Mouse (Mus musculus): ENCODE results near the gene Fetub. TPM values are rescaled to one million over a fixed set of nuclear protein-coding genes. Genes with fewer than 3 reads are reported as not detected.

The Fetub gene
- polyA plus RNA-seq, 1 experiment from 2014 or later: 0.84 TPM

DNA sequence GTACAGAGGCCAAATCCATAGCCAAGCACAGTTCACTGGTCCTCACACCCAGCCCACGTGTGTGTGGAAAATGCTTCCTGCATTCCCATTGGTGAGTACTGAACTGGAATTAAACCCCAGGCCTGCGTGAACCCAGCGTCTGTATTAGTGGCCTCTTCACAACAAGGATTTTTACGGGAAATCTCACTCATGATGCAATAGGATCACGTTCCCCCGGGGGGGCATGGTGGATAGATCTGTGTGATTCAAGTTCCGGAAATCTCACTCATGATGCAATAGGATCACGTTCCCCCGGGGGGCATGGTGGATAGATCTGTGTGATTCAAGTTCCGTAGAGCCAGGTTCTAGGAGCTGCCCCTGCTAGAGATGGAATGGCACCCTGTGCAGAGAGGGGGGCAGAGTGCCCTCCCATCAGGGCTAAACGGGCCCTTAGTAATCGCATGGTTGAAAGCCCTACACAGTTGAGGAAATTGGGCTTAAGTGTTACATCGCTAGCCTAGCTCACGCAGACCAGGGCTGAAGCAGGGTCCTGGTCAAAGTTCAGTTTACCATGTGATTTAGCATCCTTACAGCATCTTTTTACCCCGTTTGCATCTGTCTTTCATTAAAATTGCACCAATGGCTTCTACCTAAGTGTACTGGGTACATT, 654 bp downstream of the Fetub start:
- no peak overlapping the region for H3K4me2 ChIP-seq (ENCODE audit: low read length)
- no peak for TF ChIP-seq CTCF (IDR thresholded peaks at IDR 0.05; ENCODE audit: low read depth)
- H3K9ac ChIP-seq (ENCODE audit: low read depth, low read length): no peak overlapping the region
- DNase-seq (ENCODE audit: low spot score) (no peak), ATAC-seq (replicated peaks; ENCODE audit: low FRiP score, low read depth) (0 out of 2 replicates have a peak, but pooled peaks have one; percentile 25)
- 70% methylated on average over 15 of the region's 15 CpGs for WGBS
- H3K27me3 ChIP-seq (ENCODE audit: insufficient read depth, low read length): no peaks in the 10 kb centered on the region
- H3K4me1 ChIP-seq (replicated peaks; ENCODE audit: insufficient read depth, low read length): no peaks in the 10 kb centered on the region
- no peaks in the 10 kb centered on the region for H3K36me3 ChIP-seq (ENCODE audit: insufficient read depth, low read length)
- no peak overlapping the region for H3K4me3 ChIP-seq (replicated peaks; ENCODE audit: low read depth, low read length)
- no peak overlapping the region for H3K27ac ChIP-seq
- H3K9me3 ChIP-seq (replicated peaks; ENCODE audit: low read length): no peaks in the 10 kb centered on the region

GRCm38 (mm10) chr16:22919971-22920854, 2.1 kb downstream of the Fetub start:
- TF ChIP-seq CTCF (IDR thresholded peaks at IDR 0.05; ENCODE audit: low read depth): no peak
- Histone ChIP-seq H3K4me1 (replicated peaks; ENCODE audit: insufficient read depth, low read length) (no peaks in the 10 kb centered on the region), H3K27me3 (ENCODE audit: insufficient read depth, low read length) (no peaks in the 10 kb centered on the region), H3K27ac (no peak overlapping the region), H3K4me3 (replicated peaks; ENCODE audit: low read depth, low read length) (no peak overlapping the region), H3K4me2 (ENCODE audit: low read length) (no peak overlapping the region), H3K36me3 (ENCODE audit: insufficient read depth, low read length) (no peaks in the 10 kb centered on the region), H3K9me3 (replicated peaks; ENCODE audit: low read length) (no peaks in the 10 kb centered on the region), H3K9ac (ENCODE audit: low read depth, low read length) (no peak overlapping the region)
- peak; percentile 43; the same call in 1 of the 2 replicates for ATAC-seq (replicated peaks; ENCODE audit: low FRiP score, low read depth)
- DNase-seq (ENCODE audit: low spot score): peak; percentile 62
- WGBS: 42% methylated on average over 18 of the region's 18 CpGs

- TF ChIP-seq CTCF (IDR thresholded peaks at IDR 0.05; ENCODE audit: low read depth): no peak
- WGBS: 90% methylated on average over 5 of the region's 5 CpGs
- Histone ChIP-seq H3K9me3 (replicated peaks; ENCODE audit: low read length) (no peaks in the 10 kb centered on the region), H3K27ac (no peak overlapping the region), H3K27me3 (ENCODE audit: insufficient read depth, low read length) (no peaks in the 10 kb centered on the region), H3K9ac (ENCODE audit: low read depth, low read length) (no peak overlapping the region), H3K4me3 (replicated peaks; ENCODE audit: low read depth, low read length) (no peak overlapping the region), H3K4me1 (replicated peaks; ENCODE audit: insufficient read depth, low read length) (no peaks in the 10 kb centered on the region), H3K36me3 (ENCODE audit: insufficient read depth, low read length) (no peaks in the 10 kb centered on the region), H3K4me2 (ENCODE audit: low read length) (no peak overlapping the region)
- ATAC-seq (replicated peaks; ENCODE audit: low FRiP score, low read depth) (no peak), DNase-seq (ENCODE audit: low spot score) (no peak)
Measured at GRCm38 (mm10) chr16:22921761-22922160, 3.6 kb downstream of the Fetub start.

GRCm38 (mm10) chr16:22922433-22922832, 4.3 kb downstream of the Fetub start:
- 72% methylated on average over 4 of the region's 4 CpGs for WGBS
- Histone ChIP-seq H3K4me2 (ENCODE audit: low read length) (no peak overlapping the region), H3K9me3 (replicated peaks; ENCODE audit: low read length) (no peaks in the 10 kb centered on the region), H3K27me3 (ENCODE audit: insufficient read depth, low read length) (no peaks in the 10 kb centered on the region), H3K27ac (no peak overlapping the region), H3K36me3 (ENCODE audit: insufficient read depth, low read length) (no peaks in the 10 kb centered on the region), H3K4me3 (replicated peaks; ENCODE audit: low read depth, low read length) (no peak overlapping the region), H3K9ac (ENCODE audit: low read depth, low read length) (no peak overlapping the region), H3K4me1 (replicated peaks; ENCODE audit: insufficient read depth, low read length) (no peaks in the 10 kb centered on the region)
- ATAC-seq (replicated peaks; ENCODE audit: low FRiP score, low read depth) (no peak), DNase-seq (ENCODE audit: low spot score) (no peak)
- no peak for TF ChIP-seq CTCF (IDR thresholded peaks at IDR 0.05; ENCODE audit: low read depth)

DNA sequence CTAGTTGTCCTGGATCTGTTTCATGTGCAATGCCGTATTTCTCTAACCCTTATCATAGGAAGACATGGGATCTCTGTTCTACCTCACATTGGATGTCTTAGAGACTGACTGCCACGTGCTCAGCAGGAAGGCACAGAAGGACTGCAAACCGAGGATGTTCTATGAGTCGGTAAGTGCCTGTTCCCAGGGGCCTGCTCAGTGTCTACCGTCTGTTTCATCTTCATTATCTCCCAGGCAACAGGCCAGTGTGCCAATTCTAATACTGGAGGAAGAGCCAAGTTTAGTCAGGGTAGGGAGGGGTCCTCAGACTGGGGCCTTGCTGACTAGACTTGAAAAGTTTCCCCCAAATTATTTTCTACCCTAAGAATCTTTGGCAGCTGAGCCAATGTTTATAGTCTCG, 11.4 kb downstream of the Fetub start:
- no peak overlapping the region for H3K4me3 ChIP-seq (replicated peaks; ENCODE audit: low read depth, low read length)
- H3K4me1 ChIP-seq (replicated peaks; ENCODE audit: insufficient read depth, low read length): no peaks in the 10 kb centered on the region
- no peaks in the 10 kb centered on the region for H3K36me3 ChIP-seq (ENCODE audit: insufficient read depth, low read length)
- ATAC-seq (replicated peaks; ENCODE audit: low FRiP score, low read depth) (no peak), DNase-seq (ENCODE audit: low spot score) (no peak)
- 77% methylated on average over 6 of the region's 6 CpGs for WGBS
- H3K9me3 ChIP-seq (replicated peaks; ENCODE audit: low read length): no peaks in the 10 kb centered on the region
- no peaks in the 10 kb centered on the region for H3K27me3 ChIP-seq (ENCODE audit: insufficient read depth, low read length)
- H3K9ac ChIP-seq (ENCODE audit: low read depth, low read length): no peak overlapping the region
- TF ChIP-seq CTCF (IDR thresholded peaks at IDR 0.05; ENCODE audit: low read depth): no peak
- H3K4me2 ChIP-seq (ENCODE audit: low read length): no peak overlapping the region
- H3K27ac ChIP-seq: no peak overlapping the region

GRCm38 (mm10) chr16:22931431-22932200, 13.5 kb downstream of the Fetub start:
- 82% methylated on average over 11 of the region's 11 CpGs for WGBS
- H3K27ac ChIP-seq: no peak overlapping the region
- H3K9me3 ChIP-seq (replicated peaks; ENCODE audit: low read length): no peaks in the 10 kb centered on the region
- H3K4me2 ChIP-seq (ENCODE audit: low read length): no peak overlapping the region
- ATAC-seq (replicated peaks; ENCODE audit: low FRiP score, low read depth) (no peak), DNase-seq (ENCODE audit: low spot score) (no peak)
- no peak overlapping the region for H3K4me3 ChIP-seq (replicated peaks; ENCODE audit: low read depth, low read length)
- TF ChIP-seq CTCF (IDR thresholded peaks at IDR 0.05; ENCODE audit: low read depth): no peak
- no peaks in the 10 kb centered on the region for H3K27me3 ChIP-seq (ENCODE audit: insufficient read depth, low read length)
- no peaks in the 10 kb centered on the region for H3K36me3 ChIP-seq (ENCODE audit: insufficient read depth, low read length)
- no peak overlapping the region for H3K9ac ChIP-seq (ENCODE audit: low read depth, low read length)
- H3K4me1 ChIP-seq (replicated peaks; ENCODE audit: insufficient read depth, low read length): no peaks in the 10 kb centered on the region

Measured in kidney, postnatal 0 days (tissue).